Mouse (Mus musculus): ENCODE results near the gene Uhmk1. TPM values are rescaled to one million over a fixed set of nuclear protein-coding genes. Genes with fewer than 3 reads are reported as not detected.

Gene Uhmk1
- total RNA-seq, 2 experiments from 2014 or later, result 40.8 to 41.6 TPM

DNA sequence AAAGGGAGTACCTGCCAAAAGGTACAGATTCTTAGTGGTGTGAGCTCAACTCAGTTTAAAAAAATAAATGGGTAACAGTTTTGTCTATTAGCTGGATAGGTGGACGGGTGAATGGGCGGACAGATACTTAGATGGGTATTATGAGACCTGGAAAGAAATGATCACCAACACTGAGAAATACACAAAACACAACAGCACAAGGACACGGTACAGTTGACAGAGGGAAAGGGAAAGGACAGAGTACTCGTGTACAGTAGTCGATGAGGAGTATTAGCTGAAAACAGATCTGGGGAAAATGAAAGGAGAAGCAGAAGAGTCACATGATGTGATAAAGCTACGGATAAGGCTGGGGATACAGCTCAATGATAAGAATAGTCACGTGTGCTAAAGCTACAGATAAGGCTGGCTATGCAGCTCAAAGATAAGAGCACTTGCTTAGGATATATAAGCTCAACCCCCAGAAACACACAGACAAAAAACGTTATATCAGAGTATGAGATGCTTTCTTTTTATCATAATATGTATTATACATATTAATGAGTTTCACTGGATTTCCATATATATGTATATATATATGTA, 38.4 kb downstream of the Uhmk1 start:
- ATAC-seq (replicated peaks; ENCODE audit: poor library complexity), result 0 out of 2 replicates have a peak, but pooled peaks have one; percentile 1

DNA sequence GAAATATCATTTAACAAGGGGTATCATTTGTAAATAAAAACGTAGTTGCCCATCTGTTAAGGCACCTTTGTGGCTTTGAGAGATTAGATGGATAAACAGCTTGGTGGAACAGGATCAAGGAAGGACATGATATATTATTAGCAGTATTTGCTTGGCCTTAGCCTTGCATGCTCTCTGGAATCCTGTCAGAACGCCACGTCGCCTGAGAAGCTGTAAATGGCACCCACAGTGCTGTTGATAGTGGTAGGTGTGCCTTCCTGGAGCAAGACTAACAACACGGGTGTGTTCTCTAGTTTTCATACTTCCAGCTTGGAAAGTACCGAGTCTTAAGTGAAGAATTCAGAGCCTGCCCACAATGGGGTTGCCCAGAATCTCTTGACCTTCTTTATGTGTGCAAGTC, 39.3 kb downstream of the Uhmk1 start:
- ATAC-seq (replicated peaks; ENCODE audit: poor library complexity), result no peak

DNA sequence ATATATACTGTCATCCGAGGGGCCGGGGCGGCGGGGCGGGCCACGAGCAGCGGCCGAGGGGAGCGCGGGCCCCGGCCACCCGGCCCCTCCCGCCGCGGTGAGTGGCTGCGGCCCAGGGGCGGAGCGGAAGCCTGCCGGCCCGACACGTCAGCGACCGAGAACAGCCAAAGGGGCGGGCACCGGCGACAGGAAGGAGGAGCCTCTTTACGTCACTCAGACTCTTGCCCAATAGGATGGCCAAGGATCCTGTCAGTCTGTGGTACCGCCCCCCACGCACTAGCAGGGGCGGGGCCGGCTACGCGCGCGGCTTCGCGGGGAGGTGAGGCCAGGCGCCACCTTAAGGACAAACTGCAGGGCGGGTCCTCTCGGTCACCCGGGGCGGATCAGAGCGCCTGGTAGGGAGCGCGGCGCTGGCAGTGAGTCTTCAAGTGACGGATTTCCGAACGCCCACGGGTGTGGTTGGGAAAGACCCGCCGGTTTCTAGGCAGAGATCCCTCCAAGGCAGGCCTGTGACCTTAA, 40.3 kb downstream of the Uhmk1 start, which contains the start of gene Uap1:
Gene Uap1 (minus strand): TSS at position 144 of the 519 bp plus-strand sequence.
- peak; percentile 87 for ATAC-seq (replicated peaks; ENCODE audit: poor library complexity)

DNA sequence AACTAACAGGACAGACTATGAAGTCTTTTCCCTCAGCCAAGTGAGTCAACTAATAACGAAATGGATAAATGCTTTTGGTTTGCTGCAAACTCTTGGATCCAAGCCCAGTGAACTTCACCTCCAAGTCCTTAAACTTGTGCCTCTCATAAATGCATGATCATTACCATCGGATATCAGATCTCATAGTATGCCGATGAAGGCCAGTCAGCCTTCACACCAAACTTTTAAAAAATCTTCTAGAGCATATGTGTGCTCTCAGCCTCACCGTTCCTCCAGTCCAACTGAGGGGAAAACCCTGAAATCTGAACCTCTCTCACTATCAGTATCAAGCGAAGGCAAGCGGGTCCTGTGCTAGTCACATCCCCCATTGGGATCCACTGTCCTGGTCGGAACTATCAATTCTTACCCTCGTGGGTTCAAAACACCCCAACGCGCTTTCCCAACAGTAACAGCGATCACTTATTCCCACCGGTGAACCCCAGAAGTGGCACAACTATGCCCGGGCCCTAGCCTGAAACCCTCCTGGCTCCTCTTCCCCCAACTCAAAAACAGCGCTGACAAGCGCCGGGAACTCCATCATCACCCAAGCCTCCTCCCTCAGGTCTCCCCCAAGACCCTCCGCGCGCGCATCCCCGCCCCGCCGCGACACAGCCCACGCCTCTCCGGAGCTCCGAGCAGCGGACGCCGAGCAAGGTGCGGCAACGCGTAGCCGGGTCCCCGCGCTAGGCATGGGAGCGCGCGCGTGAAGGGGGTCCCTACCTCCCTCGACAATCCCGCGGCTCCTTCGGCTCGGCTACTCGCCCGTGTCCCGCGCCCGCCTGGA, 41.0 kb downstream of the Uhmk1 start:
- ATAC-seq (replicated peaks; ENCODE audit: poor library complexity), result peak; percentile 25

DNA sequence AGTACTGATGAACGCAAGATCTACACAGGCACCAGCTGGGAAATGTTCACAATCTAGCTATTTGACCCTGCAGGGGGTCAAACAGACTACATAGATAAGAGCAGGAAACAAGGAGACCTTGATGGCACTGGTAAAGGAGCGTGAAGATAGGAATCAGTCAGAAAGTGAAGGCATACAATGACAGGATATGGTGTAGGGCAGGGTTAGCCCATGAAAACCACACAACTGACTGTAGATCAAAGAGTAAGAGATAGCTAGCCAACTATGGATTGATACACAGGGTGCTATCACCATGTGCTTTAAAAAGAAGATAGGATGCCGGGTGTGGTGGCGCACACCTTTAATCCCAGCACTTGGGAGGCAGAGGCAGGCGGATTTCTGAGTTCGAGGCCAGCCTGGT, 47.4 kb downstream of the Uhmk1 start:
- ATAC-seq (replicated peaks; ENCODE audit: poor library complexity), result peak; percentile 14

DNA sequence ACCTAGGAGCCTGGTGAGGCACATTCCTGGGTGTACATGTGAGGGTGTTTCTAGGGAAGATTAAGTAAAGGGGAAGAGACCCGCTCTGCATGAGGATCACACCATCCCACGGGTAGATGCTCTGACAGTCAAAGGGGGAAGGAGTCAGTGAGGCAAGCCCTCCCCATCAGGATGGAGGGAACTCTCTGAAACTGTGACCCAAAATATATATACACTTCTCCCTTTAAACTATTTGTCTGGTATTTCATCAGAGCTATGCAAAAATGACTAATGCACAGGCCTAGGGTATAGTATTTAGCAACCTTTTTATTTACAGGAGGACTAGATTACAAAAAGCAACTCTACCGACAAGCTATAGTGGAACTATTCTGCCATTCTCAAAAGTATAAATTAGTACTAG, 50.3 kb downstream of the Uhmk1 start:
- ATAC-seq (replicated peaks; ENCODE audit: poor library complexity), result peak; percentile 58

DNA sequence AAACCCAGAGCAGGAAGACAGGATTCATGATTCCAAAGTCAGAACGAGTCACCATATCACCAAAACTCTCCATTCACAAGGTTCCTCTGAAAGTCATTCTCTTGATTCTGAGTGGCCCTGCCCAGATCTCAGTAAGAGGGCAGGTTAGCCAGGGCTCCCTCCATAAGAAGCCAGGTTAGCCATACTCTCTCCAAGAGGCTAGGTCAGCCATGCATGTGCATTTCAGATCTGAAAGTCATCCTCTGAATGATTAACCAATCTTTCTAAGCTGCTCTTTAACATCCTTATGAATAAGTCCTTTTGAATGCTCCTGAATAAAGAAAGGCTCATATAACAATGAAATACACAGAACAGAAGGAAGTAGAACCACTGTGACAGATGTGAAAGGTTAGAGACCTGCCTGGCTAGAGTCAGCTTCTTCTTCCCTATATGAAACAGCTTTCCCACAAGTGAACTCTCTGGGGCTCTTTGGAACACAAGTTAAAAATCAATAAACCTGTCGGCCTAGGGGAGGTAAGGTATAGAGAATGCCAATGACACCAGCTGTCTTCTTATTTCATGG, 51.1 kb downstream of the Uhmk1 start:
- no peak for ATAC-seq (replicated peaks; ENCODE audit: poor library complexity)

DNA sequence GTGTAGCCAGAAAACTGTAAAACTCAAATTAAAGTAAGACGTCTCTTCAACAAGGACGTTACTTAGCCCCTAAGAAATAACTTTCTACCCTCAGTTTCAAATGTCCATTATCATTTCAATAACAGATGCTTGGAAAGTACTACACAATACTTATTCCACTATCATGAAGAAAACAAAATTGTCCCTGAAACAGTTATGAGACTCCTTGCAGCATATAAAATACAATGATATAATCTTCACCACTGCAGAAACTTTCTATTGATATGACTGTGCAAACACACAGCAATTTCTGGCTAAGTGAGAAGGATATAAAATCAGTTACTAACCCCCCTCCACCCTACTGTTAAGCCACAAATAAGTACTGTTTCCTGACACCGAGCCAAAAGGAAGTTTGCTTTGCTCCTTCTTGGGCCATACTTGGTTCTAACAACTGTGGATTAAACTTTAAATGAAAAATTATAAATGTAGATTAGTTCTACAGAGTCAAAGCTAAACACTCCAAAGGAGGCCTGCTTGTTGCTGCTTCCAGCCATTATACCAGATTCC, 51.7 kb downstream of the Uhmk1 start:
- peak; percentile 49 for ATAC-seq (replicated peaks; ENCODE audit: poor library complexity)

DNA sequence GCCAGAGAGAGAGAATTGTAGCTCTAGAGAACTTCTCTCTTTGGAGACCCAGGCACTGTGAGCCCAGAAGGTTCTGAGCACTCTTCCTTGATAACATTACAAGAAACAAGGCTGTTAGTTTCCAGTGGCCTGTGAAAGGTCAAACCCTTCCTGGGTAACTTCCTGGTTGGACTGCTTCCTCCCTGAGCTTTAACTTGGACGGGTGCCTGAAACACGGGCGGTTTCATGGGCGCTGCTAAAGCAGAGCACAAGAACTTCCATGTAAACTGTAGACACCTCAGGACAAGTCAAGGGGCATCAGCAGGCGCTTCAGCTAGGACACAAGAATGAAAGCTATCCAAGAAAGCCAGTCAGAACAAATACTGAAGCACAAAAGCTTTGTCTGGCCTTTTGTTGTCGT, 53.3 kb downstream of the Uhmk1 start:
- peak; percentile 21; the same call in 1 of the 2 replicates for ATAC-seq (replicated peaks; ENCODE audit: poor library complexity)

DNA sequence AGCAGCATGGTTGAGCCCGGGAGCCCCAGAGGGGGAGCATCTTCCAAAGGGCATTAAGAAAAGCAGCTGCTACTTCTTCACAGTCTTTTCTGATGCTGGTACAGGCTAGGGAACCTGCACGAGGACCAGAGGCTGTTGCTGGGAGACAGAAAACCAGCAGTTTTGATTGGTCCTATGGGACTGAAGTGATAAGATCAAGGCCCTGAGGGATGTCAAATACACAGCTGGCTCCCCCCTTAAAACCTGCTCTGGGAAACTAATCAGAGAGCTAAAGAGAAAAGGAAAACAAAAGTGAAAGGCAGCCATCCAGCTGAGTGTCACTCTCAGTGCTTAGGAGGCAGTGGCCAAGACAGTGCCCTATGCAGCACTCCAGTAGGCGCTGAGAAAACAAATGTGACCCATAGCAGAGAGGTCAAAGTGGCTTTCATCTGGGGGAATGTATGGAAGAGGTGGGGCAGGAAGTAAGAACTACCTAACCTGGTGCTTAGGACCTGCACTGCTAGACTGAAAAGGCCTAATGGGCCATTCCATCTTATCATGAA, 54.7 kb downstream of the Uhmk1 start:
- no peak for ATAC-seq (replicated peaks; ENCODE audit: poor library complexity)

DNA sequence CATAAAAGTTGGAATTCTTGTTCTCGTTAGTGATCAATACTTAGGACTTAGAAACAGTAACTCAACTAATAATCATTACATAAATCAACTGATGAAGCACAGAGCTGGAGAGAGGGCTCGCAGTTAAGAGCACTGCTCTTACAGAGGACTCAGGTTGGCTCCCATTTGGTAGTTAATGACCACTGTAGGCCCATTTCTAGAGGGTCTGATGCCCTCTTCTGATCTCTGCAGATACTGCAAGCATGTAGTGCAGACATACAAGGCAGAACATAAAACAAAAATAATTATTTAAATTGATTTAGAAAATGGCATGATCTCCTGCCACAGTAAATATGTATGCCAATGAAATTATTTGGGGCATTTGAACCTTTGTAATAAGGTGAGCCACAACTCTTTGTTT, 55.5 kb downstream of the Uhmk1 start:
- ATAC-seq (replicated peaks; ENCODE audit: poor library complexity), result 0 out of 2 replicates have a peak, but pooled peaks have one; percentile 21

DNA sequence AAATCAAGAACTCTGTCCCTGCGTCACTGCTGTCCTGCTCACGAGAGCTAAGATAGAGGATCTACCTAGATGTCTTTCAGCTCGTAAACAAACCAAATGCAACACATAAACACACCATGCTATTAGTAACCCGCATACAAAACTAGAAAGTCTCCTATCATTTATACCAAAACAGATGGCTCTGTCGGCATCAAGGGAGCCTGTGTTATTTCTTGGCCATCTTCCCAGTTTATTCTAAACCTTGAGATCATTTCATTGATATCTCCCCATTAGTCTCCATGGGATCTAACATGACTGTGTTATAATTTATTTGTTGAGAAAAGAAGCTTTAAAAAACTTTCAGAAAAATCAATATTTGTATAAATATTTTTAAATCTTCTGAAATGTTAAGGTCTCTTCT, 59.4 kb downstream of the Uhmk1 start:
- peak; percentile 36 for ATAC-seq (replicated peaks; ENCODE audit: poor library complexity)

DNA sequence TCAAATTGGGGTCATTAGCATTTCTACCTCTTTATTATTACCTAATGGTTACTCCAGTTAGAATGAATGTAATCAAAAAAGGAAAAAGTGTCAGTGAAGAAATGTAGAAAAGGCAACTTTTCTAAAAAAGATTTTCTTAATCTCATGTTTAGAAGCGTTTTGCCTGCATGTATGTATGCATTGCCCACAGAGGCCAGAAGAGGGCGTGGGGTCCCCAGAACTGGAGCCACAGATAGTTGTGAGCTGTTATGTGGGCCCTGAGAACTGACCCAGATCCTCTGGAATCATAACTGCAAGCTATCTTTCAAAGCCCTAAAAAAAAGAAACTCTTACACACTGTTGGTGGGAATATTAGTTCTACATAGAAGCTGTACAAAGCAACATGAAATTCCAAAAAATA, 59.9 kb downstream of the Uhmk1 start:
- ATAC-seq (replicated peaks; ENCODE audit: poor library complexity), result peak; percentile 55

DNA sequence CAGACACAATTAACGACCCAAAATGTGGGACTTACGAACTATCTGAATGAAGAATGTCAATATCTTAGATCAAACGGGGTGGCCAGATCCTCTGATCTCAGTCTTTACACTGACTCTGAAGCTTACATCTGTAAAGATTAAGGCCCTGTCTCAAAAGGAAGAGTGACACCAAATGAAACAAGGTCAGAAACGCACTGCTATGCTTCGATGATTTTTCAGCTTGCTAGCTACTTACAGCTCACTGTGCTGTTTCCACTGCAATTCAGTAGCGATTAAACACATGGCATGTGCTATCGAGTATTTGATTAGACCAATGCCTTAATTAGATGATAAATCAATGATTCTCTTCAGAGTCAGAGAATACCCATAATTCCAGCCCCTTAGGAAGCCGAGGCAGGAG, 61.2 kb downstream of the Uhmk1 start:
- no peak for ATAC-seq (replicated peaks; ENCODE audit: poor library complexity)

DNA sequence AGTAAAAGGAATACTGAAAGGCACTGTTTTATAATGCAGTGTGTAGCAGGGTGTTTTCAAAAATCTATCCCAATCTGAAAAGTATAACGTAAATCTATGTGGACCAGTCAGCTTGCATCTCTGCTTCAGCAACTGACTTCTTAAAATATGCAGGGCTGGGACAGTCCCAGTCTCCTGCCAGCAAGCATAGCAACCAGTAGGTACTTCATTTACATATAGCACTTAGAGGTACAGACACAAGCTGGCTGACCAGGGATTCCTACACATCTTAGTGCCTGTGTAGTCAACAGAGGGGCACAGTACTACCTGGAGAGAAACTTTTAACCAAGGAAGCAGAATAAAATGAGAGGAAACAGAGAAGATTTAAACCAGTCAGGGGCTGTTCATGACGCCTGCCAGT, 62.6 kb downstream of the Uhmk1 start:
- no peak for ATAC-seq (replicated peaks; ENCODE audit: poor library complexity)

DNA sequence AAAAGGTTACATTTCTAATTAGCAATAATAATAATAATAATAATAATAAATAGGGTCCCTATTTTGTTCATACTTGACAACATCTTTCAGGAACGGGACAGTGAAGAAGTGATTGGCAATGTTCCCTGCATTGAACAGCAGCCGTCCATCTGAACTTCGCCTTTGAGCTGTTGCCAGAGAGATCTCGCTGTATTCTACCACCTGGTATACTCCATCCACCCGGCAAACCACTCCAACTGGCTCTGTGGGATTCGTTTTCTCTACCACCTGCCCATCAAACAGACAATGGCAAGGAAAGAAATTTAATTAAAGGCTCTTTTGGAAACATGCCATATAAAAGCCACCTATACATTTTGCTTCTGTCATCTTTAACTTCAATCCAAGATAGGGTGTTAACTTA, 64.3 kb downstream of the Uhmk1 start:
- no peak for ATAC-seq (replicated peaks; ENCODE audit: poor library complexity)

DNA sequence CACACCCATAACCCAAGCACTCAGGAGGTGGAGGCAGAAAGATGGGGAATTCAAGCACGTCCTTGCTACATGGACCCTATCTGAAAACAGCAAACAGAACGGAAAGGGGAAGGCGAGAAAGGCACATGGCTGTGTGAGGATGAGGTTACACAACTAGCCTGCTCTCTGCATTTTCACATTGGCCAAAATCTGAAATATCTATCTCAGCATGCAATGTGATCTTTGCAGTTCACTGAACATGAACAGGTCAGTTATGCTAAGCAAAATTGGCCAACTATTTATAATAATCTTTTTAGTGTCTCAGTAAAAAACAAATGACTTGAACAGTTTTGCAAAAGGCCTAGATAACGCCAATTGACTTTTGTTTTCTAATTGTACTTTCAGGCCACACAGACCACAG, 65.4 kb downstream of the Uhmk1 start:
- no peak for ATAC-seq (replicated peaks; ENCODE audit: poor library complexity)

DNA sequence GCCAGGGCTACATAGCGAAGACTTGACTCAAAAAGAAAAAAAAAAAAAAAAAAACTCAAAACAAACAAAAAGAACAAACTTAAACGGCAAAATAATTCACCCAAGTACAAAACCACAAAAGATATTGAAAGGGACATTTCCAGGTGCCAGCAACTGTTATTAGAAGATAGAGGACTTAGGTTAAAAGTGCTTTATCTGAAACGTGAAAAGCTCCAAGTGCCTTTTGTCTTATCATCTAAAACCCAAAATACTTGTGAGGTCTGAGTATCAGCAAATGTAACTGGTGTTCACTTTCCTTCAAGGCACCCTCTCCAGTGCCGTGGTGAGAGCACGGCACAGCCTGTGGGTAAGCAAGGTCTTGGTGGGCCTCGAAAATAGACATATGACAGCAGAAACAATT, 66.7 kb downstream of the Uhmk1 start:
- peak; percentile 86 for ATAC-seq (replicated peaks; ENCODE audit: poor library complexity)

DNA sequence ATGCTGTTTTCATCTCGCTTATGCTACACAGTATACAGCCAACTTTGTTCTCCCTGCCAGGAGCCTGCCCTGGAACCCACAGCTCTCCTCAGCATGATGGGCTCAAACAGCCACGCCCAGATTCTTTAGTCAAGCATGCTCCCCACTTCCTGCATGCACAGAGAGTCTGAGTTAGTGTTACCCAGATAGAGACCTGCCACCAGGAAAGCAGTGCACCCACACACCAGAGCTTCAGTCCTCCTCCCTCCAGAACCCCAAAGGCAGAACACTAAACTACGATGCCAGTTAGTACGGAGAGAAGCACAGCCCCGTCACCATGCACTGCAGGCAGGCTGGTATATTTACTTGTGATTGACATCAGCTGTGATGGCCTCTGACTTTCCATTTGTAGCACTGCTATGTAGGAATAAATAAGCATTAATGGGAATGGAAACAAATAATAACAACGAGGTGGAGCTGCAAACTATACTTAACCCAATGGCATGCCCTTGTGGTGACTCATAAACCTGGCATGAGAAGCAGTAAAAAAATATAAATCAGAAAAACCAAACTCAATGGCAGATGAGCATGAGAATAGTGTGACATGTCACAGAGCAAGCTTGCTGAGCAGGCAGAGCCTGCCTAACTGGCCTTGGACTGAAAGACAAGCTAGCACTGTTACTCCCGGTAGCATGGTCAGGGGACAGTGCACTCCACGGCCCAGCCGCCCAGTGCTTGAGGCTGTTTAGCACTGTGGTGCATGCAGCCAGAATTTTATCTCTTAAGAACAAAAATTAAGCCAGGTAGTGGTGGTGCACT, 67.3 kb downstream of the Uhmk1 start:
- peak; percentile 45 for ATAC-seq (replicated peaks; ENCODE audit: poor library complexity)

DNA sequence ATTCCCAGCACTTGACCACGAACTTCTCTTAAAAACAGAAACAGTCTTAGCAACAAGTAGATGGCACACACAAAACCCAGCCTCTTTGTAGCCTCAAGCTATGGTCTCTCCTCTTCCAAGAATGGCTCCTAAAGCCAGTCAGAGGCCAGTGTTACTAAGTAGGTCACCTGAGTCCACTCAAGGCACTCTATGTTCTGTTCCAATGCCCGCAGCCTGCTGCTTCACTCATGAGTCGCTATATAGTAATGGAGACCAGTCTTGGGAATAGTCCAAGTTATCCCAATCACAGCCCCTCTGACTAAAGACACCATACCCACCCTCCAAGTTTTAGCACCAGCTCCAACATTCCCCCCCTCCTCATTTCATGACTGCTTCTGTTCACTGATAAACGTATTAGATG, 69.6 kb downstream of the Uhmk1 start:
- no peak for ATAC-seq (replicated peaks; ENCODE audit: poor library complexity)
